Mouse (Mus musculus): ENCODE data around the gene Gpd2.
A peak's percentile ranks its signal among the peaks of the same experiment; 100 is the strongest.

The Gpd2 gene

GRCm38 (mm10) chr2:57237475-57237919 is at the start of gene Gpd2:
TSS of gene Gpd2 (plus strand) at chr2:57237635.
- peak; percentile 12 for DNase-seq (ENCODE audit: low spot score)

GRCm38 (mm10) chr2:57188237-57188636 is 49.2 kb upstream of the Gpd2 start:
- no peak for DNase-seq (ENCODE audit: low spot score)

- no peak for DNase-seq (ENCODE audit: low spot score)
Measured at GRCm38 (mm10) chr2:57190884-57191283, 46.6 kb upstream of the Gpd2 start.

- DNase-seq (ENCODE audit: low spot score): no peak
Measured at GRCm38 (mm10) chr2:57199046-57199445, 38.4 kb upstream of the Gpd2 start.

- no peak for DNase-seq (ENCODE audit: low spot score)
Measured at GRCm38 (mm10) chr2:57208472-57209083, 28.9 kb upstream of the Gpd2 start.

GRCm38 (mm10) chr2:57211049-57212001 is 26.1 kb upstream of the Gpd2 start:
- no peak for DNase-seq (ENCODE audit: low spot score)

- no peak for DNase-seq (ENCODE audit: low spot score)
Measured at GRCm38 (mm10) chr2:57213364-57213763, 24.1 kb upstream of the Gpd2 start.

GRCm38 (mm10) chr2:57223288-57224026 is 14.0 kb upstream of the Gpd2 start:
- DNase-seq (ENCODE audit: low spot score): no peak

- DNase-seq (ENCODE audit: low spot score): no peak
Measured at GRCm38 (mm10) chr2:57225236-57225635, 12.2 kb upstream of the Gpd2 start.

- no peak for DNase-seq (ENCODE audit: low spot score)
Measured at GRCm38 (mm10) chr2:57227425-57227824, 10.0 kb upstream of the Gpd2 start.

- DNase-seq (ENCODE audit: low spot score): no peak
Measured at GRCm38 (mm10) chr2:57229647-57230240, 7.7 kb upstream of the Gpd2 start.

- DNase-seq (ENCODE audit: low spot score): no peak
Measured at GRCm38 (mm10) chr2:57231432-57231831, 6.0 kb upstream of the Gpd2 start.

GRCm38 (mm10) chr2:57232328-57232727 is 5.1 kb upstream of the Gpd2 start:
- DNase-seq (ENCODE audit: low spot score): no peak

GRCm38 (mm10) chr2:57236246-57236645 is 1.2 kb upstream of the Gpd2 start:
- DNase-seq (ENCODE audit: low spot score): no peak

GRCm38 (mm10) chr2:57237026-57237425 is 409 bp upstream of the Gpd2 start:
- DNase-seq (ENCODE audit: low spot score): no peak

GRCm38 (mm10) chr2:57237920-57238613 is 632 bp downstream of the Gpd2 start:
- DNase-seq (ENCODE audit: low spot score): peak; percentile 91

GRCm38 (mm10) chr2:57238614-57239165 is 1.3 kb downstream of the Gpd2 start:
- peak; percentile 15 for DNase-seq (ENCODE audit: low spot score)

GRCm38 (mm10) chr2:57239356-57239755 is 1.9 kb downstream of the Gpd2 start:
- no peak for DNase-seq (ENCODE audit: low spot score)

- DNase-seq (ENCODE audit: low spot score): no peak
Measured at GRCm38 (mm10) chr2:57243987-57244386, 6.6 kb downstream of the Gpd2 start.

GRCm38 (mm10) chr2:57245721-57246328 is 8.4 kb downstream of the Gpd2 start:
- no peak for DNase-seq (ENCODE audit: low spot score)

- DNase-seq (ENCODE audit: low spot score): no peak
Measured at GRCm38 (mm10) chr2:57250113-57250512, 12.7 kb downstream of the Gpd2 start.
